Mouse (Mus musculus): ENCODE measurements at regions not wholly inside any gene's neighbourhood (a gene's known extent, or its start where the extent isn't known, plus 50 kb on each side); places are given as distances from the start of the nearest gene placed in this dataset.

DNA sequence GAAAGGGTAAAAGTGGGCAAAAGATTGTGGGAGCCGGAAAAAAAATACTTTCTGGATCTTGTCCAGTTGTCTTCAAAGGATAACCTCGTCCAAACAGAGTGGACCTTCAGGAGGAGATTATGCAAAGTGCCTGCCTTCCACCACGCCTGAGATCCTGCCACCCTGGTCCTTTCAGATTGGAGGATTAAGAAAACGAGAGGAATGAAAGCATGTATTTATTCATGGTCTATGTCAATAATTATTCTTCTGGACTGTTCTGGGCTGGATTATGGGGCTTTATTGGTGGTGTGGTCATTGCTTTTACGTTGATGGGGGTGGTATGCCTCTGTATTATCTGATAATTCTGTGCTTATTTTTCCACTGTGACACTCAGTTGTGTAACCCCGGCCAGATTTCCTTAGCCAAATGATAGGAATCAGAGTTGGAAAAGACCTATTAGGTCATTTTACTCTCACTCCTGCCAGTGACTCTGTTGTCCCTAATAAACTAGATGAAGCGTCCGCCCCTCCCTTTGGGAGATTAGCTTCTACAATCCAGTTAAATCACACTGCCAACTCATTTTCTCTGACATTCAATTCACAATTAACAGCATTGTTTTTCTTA lies 656.3 kb downstream of the Slc22a22 start:
- no peak for DNase-seq (ENCODE audit: low read depth, low spot score)

DNA sequence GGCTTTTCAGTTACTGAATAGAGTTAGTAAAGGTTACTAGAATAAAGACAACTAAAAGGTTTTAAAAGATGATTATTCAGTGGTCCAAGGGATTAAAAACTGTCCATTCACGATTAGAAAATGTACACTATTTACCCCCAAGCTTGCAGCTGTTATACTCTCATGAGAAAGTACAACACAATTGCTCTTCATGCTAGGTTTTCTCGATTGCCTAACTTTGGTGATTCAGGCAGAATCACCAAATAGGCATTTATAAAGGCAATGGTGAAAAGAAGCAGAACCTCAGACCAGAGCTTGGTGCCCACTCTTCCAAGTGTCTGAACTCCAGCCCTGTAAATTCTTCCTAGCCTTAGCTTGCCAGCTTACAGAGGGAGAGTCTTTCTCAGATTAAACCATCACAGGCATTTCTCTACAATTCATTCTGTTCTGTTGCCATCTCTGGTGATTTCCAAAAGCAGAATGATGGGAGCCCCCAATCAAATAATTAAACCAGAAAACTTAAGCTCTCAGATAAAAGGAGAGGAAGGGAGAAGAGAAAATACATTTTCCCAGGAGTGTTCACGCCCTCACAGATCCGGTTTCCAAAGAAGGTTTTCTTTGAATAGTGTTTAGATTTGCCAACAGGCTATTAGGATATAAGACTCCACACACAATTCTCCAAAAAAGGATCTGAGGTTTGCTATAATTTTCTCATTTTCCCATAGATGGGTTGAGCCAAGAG lies 657.0 kb downstream of the Slc22a22 start:
- DNase-seq (ENCODE audit: low read depth, low spot score): no peak

GRCm38 (mm10) chr15:56818158-56818690 lies 659.2 kb downstream of the Slc22a22 start:
- peak; percentile 49 for DNase-seq (ENCODE audit: low read depth, low spot score)

DNA sequence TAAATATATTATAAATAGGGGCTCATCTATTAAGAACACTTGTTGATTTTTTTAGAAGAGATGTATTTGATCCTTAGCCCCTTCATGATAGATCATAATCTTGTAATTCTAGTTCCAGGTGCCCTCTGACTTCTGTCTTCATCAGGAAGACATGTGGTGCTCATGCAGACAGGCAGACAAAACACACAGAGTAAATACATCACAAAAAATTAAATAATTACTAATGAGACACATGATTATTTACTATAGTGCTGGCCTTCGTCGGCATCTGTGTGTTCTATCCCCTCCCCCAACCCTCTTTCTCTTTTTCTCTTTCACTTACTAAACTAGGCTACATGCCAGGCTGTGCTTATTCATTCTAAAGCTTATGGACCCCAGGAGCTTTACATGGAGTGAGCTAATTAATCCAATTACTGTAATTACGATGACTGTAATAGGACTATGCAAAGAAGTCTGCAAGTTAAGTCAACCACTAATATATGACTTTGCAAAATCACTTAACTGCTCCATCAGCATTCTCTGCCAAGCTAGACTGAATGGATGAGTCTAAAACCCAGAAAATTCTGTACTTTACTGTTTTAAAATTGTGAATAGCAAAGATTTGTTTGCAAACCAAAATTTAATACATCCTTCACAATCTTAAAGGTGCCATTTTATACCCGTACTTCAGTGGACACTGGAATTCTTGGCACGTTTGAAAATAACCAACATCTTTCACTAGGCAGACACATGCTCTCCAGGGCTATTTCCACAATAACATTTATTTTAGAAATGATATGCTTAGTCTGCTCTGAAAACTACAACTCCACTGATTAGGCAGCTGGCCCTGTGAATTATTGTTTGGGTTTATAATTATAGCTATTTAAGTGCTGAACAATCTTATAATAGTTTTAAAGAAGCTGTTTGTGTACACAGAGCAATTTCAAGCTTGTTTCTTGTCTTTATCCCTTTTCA lies 659.9 kb downstream of the Slc22a22 start:
- DNase-seq (ENCODE audit: low read depth, low spot score): no peak

GRCm38 (mm10) chr15:56813876-56814275 lies 663.5 kb downstream of the Slc22a22 start:
- DNase-seq (ENCODE audit: low read depth, low spot score): no peak

DNA sequence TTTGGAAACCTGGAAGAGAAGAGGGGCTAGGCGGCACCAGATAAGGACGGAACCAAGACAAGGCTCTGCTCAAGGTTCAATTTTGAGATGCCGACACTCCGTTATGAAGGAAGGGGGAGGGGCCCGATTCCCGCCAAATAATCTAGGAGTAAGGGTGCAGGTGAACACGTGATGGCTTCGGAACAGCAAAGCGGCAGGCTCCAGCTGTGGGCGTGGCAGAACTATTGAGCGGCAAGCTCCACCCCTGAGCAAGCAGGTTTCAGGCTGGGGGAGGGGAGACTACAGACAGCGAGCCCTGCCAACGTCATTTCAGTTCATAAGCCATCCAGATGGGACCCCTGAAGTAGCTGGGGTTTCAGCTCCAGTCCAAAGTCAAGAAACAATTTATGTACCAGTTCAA lies 667.3 kb downstream of the Slc22a22 start:
- DNase-seq (ENCODE audit: low read depth, low spot score): no peak

- DNase-seq (ENCODE audit: low read depth, low spot score): peak; percentile 64
Measured at GRCm38 (mm10) chr15:56807611-56808010, 669.8 kb downstream of the Slc22a22 start.

DNA sequence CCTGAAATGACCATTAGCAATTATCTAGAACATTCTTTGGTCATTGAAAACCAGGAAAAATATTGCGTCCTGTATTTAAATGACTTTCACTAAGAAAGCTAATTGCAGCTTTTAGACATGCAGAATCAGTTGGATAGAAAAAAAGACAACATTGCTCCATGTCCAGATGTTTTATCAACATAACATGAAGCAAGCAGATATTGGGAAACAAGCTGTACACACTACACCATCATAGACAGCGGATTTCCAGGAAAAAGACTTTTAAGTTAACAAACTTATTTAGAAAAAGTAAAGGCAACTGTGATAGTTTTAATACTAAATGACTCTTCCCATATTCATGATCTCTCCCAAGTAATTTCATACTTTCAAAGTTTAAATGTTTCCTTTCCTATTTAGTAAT lies 675.5 kb downstream of the Slc22a22 start:
- no peak for DNase-seq (ENCODE audit: low read depth, low spot score)

DNA sequence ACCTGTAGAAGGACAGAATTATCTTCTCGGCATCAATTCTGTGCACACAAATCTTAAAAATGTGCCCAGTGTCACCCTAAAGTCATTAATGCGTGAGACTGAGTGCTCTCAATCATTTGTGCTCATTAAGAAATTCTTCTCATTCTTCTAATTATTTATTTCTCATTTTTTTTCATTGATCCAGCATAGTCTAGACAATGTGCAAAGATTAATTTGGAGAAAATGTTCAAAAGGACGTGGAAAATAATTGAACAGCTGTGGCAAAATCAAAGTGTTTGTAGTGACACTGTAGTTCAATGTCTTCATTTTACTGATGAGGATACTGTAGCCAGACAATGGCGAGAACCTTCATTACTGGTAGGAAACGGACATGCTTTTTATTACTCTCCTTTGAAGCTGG lies 702.0 kb downstream of the Slc22a22 start:
- no peak for DNase-seq (ENCODE audit: low read depth, low spot score)

DNA sequence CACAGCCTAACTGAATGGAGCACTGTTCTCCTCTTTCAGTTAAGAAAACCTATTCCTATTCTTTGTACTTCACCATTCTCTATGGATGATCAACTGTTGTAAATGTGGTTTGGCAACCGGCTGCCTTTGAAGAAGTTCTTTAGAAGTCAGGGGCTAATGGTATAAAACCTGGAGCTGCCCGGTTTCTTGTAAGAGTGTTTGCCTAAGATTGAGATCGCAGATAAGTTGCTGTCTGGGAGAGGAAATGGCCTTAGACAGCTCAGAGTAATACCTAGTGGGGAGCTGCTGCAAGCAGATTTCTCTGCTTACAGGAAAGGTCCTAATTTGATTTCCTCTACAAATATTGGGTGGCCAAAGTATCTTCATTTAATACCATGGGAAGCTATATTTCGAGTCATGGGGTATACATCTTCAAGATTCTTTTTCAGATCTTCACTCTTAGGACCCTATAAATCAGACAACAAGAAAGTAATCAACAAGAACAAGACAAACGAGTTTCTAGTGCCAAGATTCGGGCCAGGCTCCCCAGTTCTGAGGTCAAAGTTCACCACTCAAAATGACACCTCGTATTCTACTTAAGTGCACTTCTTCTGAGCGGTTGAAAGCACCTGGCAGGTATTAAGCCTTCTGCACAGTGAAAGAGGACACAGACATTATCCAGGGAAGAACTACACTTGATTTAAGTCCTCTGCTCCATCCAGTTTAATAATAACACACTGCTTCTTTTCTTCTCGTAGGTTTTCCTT lies 702.6 kb downstream of the Slc22a22 start:
- peak; percentile 12 for DNase-seq (ENCODE audit: low read depth, low spot score)

- DNase-seq (ENCODE audit: low read depth, low spot score): no peak
Measured at GRCm38 (mm10) chr15:56766356-56766755, 711.1 kb downstream of the Slc22a22 start.

DNA sequence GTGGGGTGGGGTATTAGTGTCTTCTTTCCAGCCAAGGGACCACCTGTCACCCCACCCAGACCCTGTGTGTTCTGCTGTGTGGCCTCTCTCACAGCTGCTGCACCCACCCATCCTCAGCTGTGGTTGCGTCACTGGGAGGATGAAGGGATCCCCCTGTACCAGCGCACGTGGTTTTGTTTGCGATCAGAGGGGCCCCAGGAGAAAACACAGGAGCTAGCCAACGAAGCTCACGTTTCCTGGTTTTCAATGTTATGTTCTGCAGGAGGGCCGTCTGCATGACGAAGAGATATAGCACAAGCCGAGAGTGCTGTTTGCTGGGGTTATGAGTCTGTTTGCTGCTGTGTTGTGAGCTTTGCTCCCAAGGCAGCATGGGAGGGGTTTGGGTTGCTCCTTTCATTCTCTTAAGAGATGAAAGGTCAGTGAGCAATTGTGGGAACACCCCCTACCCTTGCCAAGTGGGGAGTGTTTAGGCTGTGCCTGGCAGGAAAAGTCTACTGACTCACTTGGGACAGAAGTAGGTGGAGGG lies 712.4 kb downstream of the Slc22a22 start:
- no peak for DNase-seq (ENCODE audit: low read depth, low spot score)

DNA sequence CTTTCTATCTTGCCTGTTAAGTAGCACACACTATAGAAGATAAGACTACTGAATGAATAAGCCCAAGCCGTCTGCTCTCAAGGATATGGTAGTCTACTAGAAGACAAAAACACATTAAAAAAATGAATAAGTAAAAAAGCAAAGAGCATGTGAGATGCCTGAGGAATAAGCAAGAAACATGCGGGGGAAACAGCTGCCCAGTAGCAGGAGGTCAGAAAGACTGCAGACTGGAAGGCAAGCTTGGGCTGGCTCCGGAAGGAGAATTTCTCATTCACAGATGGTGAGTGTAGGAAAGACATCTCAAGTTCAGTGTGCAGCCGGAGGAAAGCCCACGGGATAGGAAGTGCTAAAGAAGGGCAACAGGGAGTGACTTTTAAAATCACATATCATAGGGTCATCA lies 713.4 kb downstream of the Slc22a22 start:
- no peak for DNase-seq (ENCODE audit: low read depth, low spot score)

- no peak for DNase-seq (ENCODE audit: low read depth, low spot score)
Measured at GRCm38 (mm10) chr15:56746698-56747097, 730.7 kb downstream of the Slc22a22 start.

- DNase-seq (ENCODE audit: low read depth, low spot score): peak; percentile 23
Measured at GRCm38 (mm10) chr15:56744915-56745314, 732.5 kb downstream of the Slc22a22 start.

Measured in mesoderm, embryonic 11.5 days (tissue).